Mouse (Mus musculus) T-helper 1 cell (primary cell): ENCODE results near the gene Vmn1r2.
"Not testable (repeated sequence)": the region's sequence is repeated elsewhere in the genome, so short reads cannot be mapped to it uniquely, and the experiment has no call there.

Experiments
- in situ Hi-C: fragments of 300-600 bp; cut with MboI, MseI; formaldehyde crosslinking; loops from one replicate; pipeline ENCODE4 v1.15.1; 2025; ENCODE audit warnings: high pct_unique_total_duplicates

Gene Vmn1r2

DNA sequence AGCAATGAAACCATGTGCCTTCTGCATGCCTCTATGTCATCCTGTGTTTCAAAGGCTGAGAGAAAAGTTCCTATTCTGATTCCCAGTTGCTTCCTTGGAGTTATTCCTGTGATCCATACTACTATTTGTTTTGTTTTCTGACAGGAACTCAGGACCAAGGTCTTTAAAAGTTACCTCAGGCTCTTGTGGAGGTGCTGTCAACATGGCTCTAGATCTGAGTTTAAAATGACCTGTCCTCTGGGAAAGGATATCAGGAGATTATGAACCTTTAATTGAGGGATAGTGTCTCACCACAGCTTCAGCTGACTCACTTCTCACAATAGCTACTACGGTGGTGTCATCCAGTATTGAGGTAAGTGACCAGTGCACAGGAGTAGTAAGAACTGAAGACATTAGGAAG, at the start of gene Vmn1r2:
Gene Vmn1r2 (plus strand): TSS at position 301 of the 400 bp plus-strand sequence.
- in situ Hi-C loops = not testable (repeated sequence)

DNA sequence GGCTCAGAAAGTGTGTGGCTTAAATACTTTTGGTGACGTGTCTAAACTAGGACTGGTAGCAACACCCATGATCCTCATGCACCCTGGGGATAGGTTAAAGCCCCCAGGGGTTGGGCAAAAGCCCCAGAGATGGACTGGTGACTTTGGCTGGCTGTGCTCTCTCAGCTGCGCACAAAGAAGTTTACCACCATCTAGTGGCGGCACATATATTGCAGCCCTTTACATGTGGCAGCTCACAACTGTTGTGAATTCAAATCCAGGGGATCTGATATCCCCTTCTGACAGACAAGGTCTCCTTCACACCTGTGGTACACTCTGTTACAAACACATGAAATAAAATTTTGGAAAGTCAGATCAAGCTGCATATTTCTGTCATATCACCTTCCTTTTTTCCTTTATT, 19.2 kb upstream of the Vmn1r2 start:
- in situ Hi-C loops = loop anchor here (10.0 to 25.0 kb wide), 2 partner anchors 63 to 89 kb away; no protein-coding TSS in a partner anchor

DNA sequence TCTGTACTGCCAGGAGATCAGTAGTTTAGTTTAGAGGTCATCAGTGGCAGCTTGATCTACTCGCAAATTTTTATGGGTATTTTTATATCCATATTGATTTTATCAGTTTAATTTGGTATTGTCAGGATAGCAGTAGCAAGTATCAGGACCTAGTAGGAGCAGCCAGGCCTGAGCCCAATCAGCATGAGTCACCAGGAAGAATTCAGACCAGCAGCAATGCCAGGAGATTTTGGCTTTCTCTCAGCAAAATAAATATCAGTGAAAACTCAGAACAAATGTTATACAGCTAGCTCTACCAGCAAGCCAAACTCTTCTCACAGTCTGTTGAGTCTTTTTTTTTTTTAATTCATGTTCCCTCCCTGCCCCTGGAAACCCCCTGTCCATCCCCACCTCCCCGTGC, 13.8 kb upstream of the Vmn1r2 start:
- in situ Hi-C loops = not testable (repeated sequence)

DNA sequence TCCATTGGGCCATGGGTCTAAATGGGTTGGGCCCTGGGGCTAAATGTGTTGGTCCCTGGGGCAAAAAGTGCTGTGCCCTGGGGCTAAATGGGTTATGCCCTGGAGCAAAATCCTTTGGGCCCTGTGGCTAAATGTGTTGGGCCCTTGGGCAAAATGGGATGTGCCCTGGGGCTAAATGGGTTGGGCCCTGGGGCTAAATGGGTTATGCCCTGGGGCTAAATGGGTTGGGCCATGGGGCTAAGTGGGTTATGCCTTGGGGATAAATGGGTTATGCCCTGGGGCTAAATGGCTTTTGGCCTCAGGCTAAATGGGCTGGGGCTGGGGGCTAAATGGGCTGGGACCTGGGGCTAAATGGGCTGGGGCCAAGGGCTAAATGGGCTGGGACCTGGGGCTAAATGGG, 2.7 kb upstream of the Vmn1r2 start:
- in situ Hi-C loops = not testable (repeated sequence)

DNA sequence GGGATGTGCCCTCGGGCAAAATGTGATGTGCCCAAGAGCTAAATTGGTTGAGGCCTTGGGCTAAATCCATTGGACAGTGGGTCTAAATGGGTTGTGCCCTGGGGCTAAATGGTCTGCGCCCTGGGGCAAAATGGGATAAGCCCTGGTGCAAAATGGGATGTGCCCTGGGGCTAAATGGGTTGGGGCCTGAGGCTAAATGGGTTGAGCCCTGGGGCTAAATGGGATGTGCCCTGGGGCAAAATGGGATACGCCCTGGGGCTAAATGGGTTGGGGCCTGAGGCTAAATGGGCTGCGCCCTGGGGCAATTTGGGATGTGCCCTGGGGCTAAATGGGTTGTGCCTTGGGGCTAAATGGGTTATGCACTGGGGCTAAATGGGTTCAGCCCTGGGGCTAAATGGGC, 2.1 kb upstream of the Vmn1r2 start:
- in situ Hi-C loops = no loop called here

DNA sequence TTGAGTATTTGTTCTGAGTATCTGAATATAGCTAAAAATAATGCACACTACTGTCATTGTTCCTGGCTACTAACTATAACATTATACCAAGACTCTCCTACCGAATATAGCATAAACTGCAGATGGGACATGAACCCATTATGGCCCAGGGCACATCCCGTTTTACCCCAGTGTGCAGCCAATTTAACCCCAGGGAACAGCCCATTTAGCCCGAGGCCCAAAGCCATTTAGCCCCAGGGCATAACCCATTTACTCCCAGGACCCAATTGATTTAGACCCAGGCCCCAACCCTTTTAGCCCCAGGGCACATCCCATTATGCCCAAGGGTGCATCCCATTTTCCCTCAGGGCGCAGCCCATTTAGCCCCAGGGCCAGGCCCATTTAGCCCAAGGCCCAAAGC, 7.5 kb downstream of the Vmn1r2 start:
- in situ Hi-C loops = not testable (repeated sequence)

DNA sequence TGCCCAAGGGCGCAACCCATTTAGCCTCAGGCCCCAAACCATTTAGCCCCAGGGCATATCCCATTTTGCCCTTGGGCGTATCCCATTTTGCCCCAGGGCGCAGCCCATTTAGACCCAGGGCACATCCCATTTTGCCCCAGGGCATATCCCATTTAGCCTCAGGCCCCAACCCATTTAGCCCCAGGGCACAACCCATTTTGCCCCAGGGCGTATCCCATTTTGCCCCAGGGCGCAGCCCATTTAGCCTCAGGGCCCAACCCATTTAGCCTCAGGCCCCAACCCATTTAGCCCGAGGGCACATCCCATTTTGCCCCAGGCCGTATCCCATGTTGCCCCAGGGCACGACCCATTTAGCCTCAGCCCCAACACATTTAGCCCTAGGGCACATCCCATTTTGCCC, 8.6 kb downstream of the Vmn1r2 start:
- in situ Hi-C loops = not testable (repeated sequence)

DNA sequence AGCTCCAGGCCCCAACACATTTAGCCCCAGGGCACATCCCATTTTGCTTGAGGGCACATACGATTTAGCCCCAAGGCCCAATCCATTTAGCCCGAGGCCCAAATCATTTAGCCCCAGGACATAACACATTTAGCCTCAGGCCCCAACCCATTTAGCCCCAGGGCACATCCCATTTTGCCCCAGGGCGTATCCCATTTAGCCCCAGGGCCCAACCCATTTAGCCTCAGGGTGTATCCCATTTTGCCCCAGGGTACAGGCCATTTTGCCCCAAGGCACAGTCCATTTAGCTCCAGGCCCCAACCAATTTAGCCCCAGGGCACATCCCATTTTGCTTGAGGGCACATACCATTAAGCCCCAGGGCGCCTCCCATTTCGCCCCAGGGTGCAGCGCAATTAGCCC, 9.1 kb downstream of the Vmn1r2 start:
- in situ Hi-C loops = not testable (repeated sequence)

DNA sequence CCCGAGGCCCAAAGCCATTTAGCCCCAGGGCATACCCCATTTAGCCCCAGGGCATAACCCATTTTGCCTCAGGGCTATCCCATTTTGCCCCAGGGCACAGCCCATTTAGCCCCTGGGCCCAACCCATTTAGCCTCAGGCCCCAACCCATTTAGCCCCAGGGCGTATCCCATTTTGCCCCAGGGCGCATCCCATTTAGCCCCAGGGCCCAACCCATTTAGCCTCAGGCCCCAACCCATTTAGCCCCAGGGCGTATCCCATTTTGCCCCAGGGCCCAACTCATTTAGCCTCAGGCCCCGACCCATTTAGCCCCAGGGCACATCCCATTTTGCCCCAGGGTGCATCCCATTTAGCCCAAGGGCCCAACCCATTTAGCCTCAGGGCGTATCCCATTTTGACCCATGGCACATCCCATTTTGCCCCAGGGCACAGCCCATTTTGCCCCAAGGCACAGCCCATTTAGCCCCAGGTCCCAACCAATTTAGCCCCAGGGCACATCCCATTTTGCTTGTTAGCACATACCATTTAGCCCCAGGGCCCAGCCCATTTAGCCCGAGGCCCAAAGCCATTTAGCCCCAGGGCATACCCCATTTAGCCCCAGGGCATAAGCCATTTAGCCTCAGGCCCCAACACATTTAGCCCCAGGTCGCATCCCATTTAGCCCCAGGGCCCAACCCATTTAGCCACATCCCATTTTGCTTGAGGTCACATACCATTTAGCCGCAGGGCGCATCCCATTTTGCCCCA, 9.8 kb downstream of the Vmn1r2 start:
- in situ Hi-C loops = not testable (repeated sequence)

DNA sequence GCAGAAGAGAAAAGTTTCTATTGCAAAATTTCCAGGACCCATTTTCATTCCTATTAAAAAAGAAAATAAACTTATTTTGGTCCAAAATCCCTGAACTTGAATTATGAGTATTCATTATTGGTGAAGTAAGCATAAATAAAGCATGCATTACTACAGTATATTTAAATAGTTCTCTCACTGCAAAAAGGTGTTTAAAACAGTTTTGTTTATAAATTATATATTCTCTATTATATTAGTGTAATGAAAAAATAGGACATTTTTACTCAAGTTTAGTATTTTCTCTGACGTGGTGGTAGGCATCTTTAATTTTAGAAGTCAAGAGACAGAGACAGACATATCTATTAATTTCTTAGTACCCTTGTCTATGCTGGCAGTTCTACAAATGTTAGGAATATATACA, 18.1 kb downstream of the Vmn1r2 start, which contains the start of gene Vmn1r3:
Gene Vmn1r3 (minus strand): TSS at position 101 of the 400 bp plus-strand sequence.
- in situ Hi-C loops = not testable (repeated sequence)

DNA sequence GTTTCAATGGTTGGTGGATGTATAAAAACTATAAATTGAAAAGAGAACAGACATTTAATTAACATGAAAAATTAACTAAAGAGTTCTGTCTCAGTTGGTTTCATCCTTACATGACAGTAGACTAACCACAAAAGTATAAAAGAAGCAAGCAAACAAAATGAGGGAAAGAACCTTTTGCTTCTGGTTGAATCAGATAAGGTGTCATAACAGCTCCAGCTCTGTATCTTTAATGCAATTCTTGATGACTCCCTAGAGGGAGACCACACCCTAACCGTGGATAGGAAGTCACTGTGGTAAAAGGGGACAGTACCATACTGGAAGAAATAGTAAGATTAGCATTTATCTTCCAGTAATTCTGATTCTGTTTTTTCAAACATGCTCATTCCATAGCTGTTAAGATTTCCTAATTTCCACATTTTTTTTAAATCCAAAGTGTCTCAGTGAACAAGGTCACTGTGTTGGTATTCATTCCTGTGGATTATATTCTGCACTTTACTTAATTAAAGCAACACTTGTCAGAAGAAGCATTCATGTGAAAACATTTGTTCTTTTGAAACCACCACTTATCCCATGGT, 42.6 kb downstream of the Vmn1r2 start:
- in situ Hi-C loops = not testable (repeated sequence)

DNA sequence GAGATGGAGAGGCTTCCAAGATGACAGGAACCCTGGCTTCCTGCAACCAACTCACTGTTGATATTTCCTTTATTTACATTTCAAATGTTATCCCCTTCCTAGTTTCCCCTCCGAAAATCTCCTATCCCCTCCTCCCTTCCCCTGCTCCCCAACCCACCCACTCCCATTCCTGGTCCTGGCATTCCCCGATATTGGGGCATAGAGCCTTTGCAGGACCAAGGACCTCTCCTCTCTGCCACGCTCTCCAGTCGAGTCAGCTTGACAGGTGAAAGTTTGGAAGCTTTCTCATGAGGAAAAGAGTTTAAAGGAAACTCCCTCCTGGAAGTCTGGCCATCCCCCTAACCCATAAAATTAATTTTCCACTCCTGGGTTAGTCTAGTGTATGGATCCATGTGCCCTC, 46.2 kb downstream of the Vmn1r2 start:
- in situ Hi-C loops = not testable (repeated sequence)

DNA sequence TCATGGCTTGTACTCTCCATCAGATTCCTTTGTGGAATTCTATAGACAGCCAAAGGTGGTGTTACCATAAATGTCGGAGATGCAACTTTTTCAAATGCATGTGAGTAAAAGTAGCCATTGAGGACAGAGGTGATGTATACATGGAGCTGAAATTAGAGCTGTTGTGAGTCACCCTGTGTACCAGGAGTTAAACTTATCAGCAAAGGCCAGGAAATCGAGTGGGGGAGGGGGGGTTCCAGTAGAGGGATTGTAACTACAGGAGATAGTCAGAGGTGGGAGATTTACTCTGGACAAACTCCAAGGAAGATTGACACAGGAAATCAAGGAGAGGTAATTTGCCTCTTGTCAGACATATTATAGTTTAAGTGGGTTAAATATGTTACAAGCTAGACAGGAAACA, 49.3 kb downstream of the Vmn1r2 start:
- in situ Hi-C loops = not testable (repeated sequence)
